Mouse (Mus musculus) hindbrain, embryonic 15.5 days (tissue): ENCODE data around the gene Prickle2. TPM values are rescaled to one million over a fixed set of nuclear protein-coding genes. Genes with fewer than 3 reads are reported as not detected.

Experiments used
- ATAC-seq: fragments of 200-750 bp; cut with Nextera tagmentation; 2 replicates; pipeline ENCODE4 v1.8.0; 2017; ENCODE audit warnings: low read depth, moderate number of reproducible peaks, moderate TSS enrichment; ENCODE audit not compliant: low FRiP score
- H3K27ac ChIP-seq: fragments of 300-500 bp; sonication (generic); replicated peaks from 2 replicates; pipeline ENCODE4 v1.5.1; 2015; ENCODE audit warnings: mild to moderate bottlenecking, inconsistent platforms
- H3K27me3 ChIP-seq: fragments of 300-500 bp; sonication (generic); 2 replicates; pipeline ENCODE4 v1.6.1; 2015; ENCODE audit warnings: control low read depth, inconsistent platforms
- H3K36me3 ChIP-seq: fragments of 300-500 bp; sonication (generic); 2 replicates; pipeline ENCODE4 v1.6.1; 2015; ENCODE audit warnings: control low read depth, inconsistent platforms
- H3K4me1 ChIP-seq: fragments of 300-500 bp; sonication (generic); replicated peaks from 2 replicates; pipeline ENCODE4 v1.6.1; 2015; ENCODE audit warnings: control low read depth, inconsistent platforms
- H3K4me2 ChIP-seq: fragments of 300-500 bp; sonication (generic); 2 replicates; pipeline ENCODE4 v1.6.1; 2015; ENCODE audit warnings: moderate library complexity, mild to moderate bottlenecking, inconsistent platforms
- H3K4me3 ChIP-seq: fragments of 300-500 bp; sonication (generic); 2 replicates; pipeline ENCODE4 v1.5.1; 2015; ENCODE audit warnings: mild to moderate bottlenecking, inconsistent platforms
- H3K9ac ChIP-seq: fragments of 300-500 bp; sonication (generic); 2 replicates; pipeline ENCODE4 v1.6.1; 2015; ENCODE audit warnings: inconsistent platforms
- H3K9me3 ChIP-seq: fragments of 300-500 bp; sonication (generic); 2 replicates; pipeline ENCODE4 v1.6.1; 2016; ENCODE audit warnings: control low read depth, inconsistent platforms
- WGBS: fragments of 180-500 bp; shearing (Covaris S2); methylation state at CpG from one replicate; pipeline ENCODE4 v1.1.7; 2015; 5-methylcytosine and 5-hydroxymethylcytosine counted together
- polyA plus RNA-seq: library from polyadenylated mRNA; unstranded; fragments of >200 nt; fragmentation: Nextera tagmentation; extraction: Ambion mirVana; gene quantifications from 2 replicates; pipeline ENCODE4 v1.2.1, GENCODE M21; 2015

The Prickle2 gene
- polyA plus RNA-seq, 1 experiment from 2014 or later, result 16.1 TPM

- Histone ChIP-seq H3K9ac (no peak overlapping the region), H3K4me3 (no peak overlapping the region), H3K4me1 (peaks cover 43% of the 10 kb centered on the region), H3K36me3 (no peaks in the 10 kb centered on the region), H3K4me2 (no peak overlapping the region), H3K9me3 (no peaks in the 10 kb centered on the region), H3K27me3 (no peaks in the 10 kb centered on the region), H3K27ac (peak overlapping the region; percentile 60)
- no peak for ATAC-seq
- WGBS, result 86% methylated on average over 3 of the region's 3 CpGs
These were observed 42.1 kb downstream of the Prickle2 start for GRCm38 (mm10) chr6:92663885-92664284.

- peak overlapping the region; percentile 27; the same call in 1 of the 2 replicates for H3K4me2 ChIP-seq
- 52% methylated on average over 4 of the region's 4 CpGs for WGBS
These were observed 42.5 kb downstream of the Prickle2 start for GRCm38 (mm10) chr6:92663433-92663832.

GRCm38 (mm10) chr6:92649063-92649462 is 56.9 kb downstream of the Prickle2 start:
- Histone ChIP-seq H3K4me2 (no peak overlapping the region), H3K4me3 (no peak overlapping the region), H3K27me3 (no peaks in the 10 kb centered on the region), H3K4me1 (no peaks in the 10 kb centered on the region), H3K27ac (no peak overlapping the region), H3K36me3 (no peaks in the 10 kb centered on the region), H3K9me3 (no peaks in the 10 kb centered on the region), H3K9ac (no peak overlapping the region)
- ATAC-seq, result no peak
- WGBS, result 56% methylated on average over 1 of the region's 1 CpGs

More at GRCm38 (mm10) chr6:92663433-92663832, 42.5 kb downstream of the Prickle2 start:
- H3K9me3 ChIP-seq, result no peaks in the 10 kb centered on the region
- 0 out of 2 replicates have a peak, but pooled peaks have one; percentile 5 for ATAC-seq
- H3K4me1 ChIP-seq, result peaks cover 39% of the 10 kb centered on the region
- H3K4me3 ChIP-seq, result no peak overlapping the region
- no peaks in the 10 kb centered on the region for H3K27me3 ChIP-seq
- peak overlapping the region; percentile 60; the same call in 1 of the 2 replicates for H3K27ac ChIP-seq
- H3K9ac ChIP-seq, result no peak overlapping the region
- no peaks in the 10 kb centered on the region for H3K36me3 ChIP-seq

DNA sequence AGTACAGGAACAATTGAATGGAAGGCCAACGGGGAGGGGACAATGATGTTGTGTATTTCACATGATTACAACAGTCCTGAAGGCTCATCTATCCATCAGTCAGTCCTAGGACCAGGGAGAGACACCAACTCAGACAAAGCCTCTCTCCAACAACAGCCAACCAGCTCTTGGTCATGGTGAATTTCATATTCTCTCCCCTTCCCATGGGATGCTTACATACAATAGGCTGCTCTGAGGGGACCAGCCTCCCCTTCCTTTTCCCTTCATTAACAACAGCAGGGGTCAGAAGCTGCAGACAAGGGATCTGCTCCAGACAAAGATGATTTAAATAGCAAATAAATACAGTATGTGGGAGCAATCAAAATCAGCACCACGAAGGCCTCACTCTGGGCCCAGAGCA is 57.4 kb downstream of the Prickle2 start:
- Histone ChIP-seq H3K27me3 (no peaks in the 10 kb centered on the region), H3K9ac (no peak overlapping the region), H3K4me1 (no peaks in the 10 kb centered on the region), H3K9me3 (no peaks in the 10 kb centered on the region), H3K4me3 (no peak overlapping the region), H3K36me3 (no peaks in the 10 kb centered on the region), H3K27ac (no peak overlapping the region), H3K4me2 (no peak overlapping the region)
- no peak for ATAC-seq
- 11% methylated on average over 2 of the region's 2 CpGs for WGBS

DNA sequence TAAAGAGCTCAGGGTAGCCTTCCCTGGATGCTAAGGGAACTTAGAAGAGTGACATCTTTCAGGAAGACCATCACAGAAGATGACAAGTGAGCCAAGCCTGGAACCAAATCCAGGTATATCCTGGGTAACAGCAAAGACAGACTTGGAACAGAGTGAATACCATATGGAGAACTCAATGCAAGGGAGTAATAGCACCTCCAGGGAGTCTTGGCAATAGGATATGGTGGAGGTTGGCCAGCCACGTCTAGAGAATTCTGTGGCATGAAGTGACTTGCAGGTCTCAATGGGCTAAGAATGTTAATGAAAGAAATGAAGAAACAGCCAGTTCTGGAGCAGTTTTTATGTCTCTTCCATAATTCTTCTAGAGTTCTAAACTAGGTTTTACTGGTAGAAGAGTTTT is 63.0 kb downstream of the Prickle2 start:
- H3K4me2 ChIP-seq, result no peak overlapping the region
- WGBS, result 69% methylated on average over 1 of the region's 1 CpGs
- H3K4me1 ChIP-seq, result no peaks in the 10 kb centered on the region
- H3K36me3 ChIP-seq, result no peaks in the 10 kb centered on the region
- H3K9me3 ChIP-seq, result no peaks in the 10 kb centered on the region
- no peak overlapping the region for H3K27ac ChIP-seq
- H3K4me3 ChIP-seq, result no peak overlapping the region
- no peak for ATAC-seq
- H3K9ac ChIP-seq, result no peak overlapping the region
- H3K27me3 ChIP-seq, result no peaks in the 10 kb centered on the region

DNA sequence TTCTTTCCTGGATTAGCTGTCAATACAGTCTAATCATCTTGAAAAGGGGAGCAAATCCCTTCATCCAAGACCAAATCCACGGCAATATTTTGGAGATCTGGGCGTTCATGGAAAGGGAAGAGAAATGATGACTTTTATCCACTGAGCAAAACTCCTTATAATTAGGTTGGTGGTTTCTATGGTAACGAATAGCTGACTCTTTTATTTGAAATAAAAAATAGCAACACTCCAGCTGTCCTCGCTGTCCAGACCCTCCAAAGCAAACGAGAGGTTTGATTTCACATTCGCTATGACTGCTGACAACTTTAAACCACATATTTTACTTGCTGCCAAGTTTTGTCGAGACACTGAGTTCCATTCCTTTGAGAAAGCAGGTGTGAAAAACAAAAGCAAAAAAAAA is 64.0 kb downstream of the Prickle2 start:
- ATAC-seq, result no peak
- Histone ChIP-seq H3K9ac (no peak overlapping the region), H3K36me3 (no peaks in the 10 kb centered on the region), H3K9me3 (no peaks in the 10 kb centered on the region), H3K27me3 (no peaks in the 10 kb centered on the region), H3K4me3 (no peak overlapping the region), H3K4me2 (no peak overlapping the region), H3K27ac (no peak overlapping the region), H3K4me1 (no peaks in the 10 kb centered on the region)
- 58% methylated on average over 7 of the region's 7 CpGs for WGBS

GRCm38 (mm10) chr6:92640896-92641295 is 65.1 kb downstream of the Prickle2 start:
- Histone ChIP-seq H3K4me1 (no peaks in the 10 kb centered on the region), H3K4me3 (no peak overlapping the region), H3K27me3 (no peaks in the 10 kb centered on the region), H3K4me2 (no peak overlapping the region), H3K36me3 (no peaks in the 10 kb centered on the region), H3K27ac (no peak overlapping the region), H3K9ac (no peak overlapping the region), H3K9me3 (no peaks in the 10 kb centered on the region)
- ATAC-seq, result no peak
- 95% methylated on average over 2 of the region's 2 CpGs for WGBS

- Histone ChIP-seq H3K27ac (no peak overlapping the region), H3K4me1 (no peaks in the 10 kb centered on the region), H3K36me3 (no peaks in the 10 kb centered on the region), H3K27me3 (no peaks in the 10 kb centered on the region), H3K4me3 (no peak overlapping the region), H3K4me2 (no peak overlapping the region), H3K9me3 (no peaks in the 10 kb centered on the region), H3K9ac (no peak overlapping the region)
- 85% methylated on average over 1 of the region's 1 CpGs for WGBS
- ATAC-seq, result no peak
These were observed 69.5 kb downstream of the Prickle2 start for GRCm38 (mm10) chr6:92636431-92636830.

DNA sequence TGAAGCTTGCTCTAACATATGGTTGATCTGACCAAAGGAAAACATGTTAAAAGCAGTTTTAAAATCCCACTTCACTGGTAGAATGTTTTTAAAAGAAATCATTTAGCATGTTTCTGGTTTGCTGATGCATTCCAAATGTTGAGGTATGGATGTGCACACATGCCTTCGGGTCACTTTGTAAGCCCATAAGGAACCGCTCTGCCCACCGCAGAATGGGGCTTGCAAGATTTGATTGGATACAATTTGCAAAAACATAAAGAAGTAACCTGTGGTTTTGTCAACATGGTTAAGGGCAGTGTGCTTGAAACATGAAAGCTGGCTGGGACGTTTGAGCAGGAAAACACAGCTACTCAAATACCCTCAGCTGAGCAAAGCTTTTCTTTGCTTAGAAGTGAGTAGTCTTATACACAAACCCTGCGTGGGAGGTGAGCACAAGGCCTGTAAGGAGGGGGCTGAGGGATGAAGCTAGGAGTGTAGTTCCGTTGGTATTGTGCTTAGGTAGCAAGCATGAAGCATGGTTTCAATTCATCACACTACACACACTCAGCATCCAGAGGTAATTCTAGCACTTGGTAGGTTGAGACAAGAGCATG is 71.0 kb downstream of the Prickle2 start:
- ATAC-seq, result no peak
- H3K4me3 ChIP-seq, result no peak overlapping the region
- no peak overlapping the region for H3K27ac ChIP-seq
- H3K4me2 ChIP-seq, result no peak overlapping the region
- H3K4me1 ChIP-seq, result no peaks in the 10 kb centered on the region
- H3K9me3 ChIP-seq, result no peaks in the 10 kb centered on the region
- WGBS, result 75% methylated on average over 6 of the region's 6 CpGs
- H3K36me3 ChIP-seq, result no peaks in the 10 kb centered on the region
- H3K27me3 ChIP-seq, result no peaks in the 10 kb centered on the region
- no peak overlapping the region for H3K9ac ChIP-seq

- Histone ChIP-seq H3K36me3 (no peaks in the 10 kb centered on the region), H3K9ac (no peak overlapping the region), H3K4me3 (no peak overlapping the region), H3K4me2 (no peak overlapping the region), H3K4me1 (peaks cover 9% of the 10 kb centered on the region), H3K9me3 (no peaks in the 10 kb centered on the region), H3K27me3 (no peaks in the 10 kb centered on the region), H3K27ac (no peak overlapping the region)
- 92% methylated on average over 2 of the region's 2 CpGs for WGBS
- ATAC-seq, result no peak
These were observed 75.0 kb downstream of the Prickle2 start for GRCm38 (mm10) chr6:92630991-92631390.

- Histone ChIP-seq H3K4me3 (no peak overlapping the region), H3K9ac (no peak overlapping the region), H3K4me1 (peaks cover 21% of the 10 kb centered on the region), H3K9me3 (no peaks in the 10 kb centered on the region), H3K4me2 (no peak overlapping the region), H3K36me3 (no peaks in the 10 kb centered on the region), H3K27ac (no peak overlapping the region), H3K27me3 (no peaks in the 10 kb centered on the region)
- ATAC-seq, result no peak
- 86% methylated on average over 3 of the region's 3 CpGs for WGBS
These were observed 78.2 kb downstream of the Prickle2 start for GRCm38 (mm10) chr6:92627711-92628110.

GRCm38 (mm10) chr6:92627048-92627617 is 78.8 kb downstream of the Prickle2 start:
- ATAC-seq, result no peak
- no peak overlapping the region for H3K4me2 ChIP-seq
- peak overlapping the region; percentile 62; the same call in 1 of the 2 replicates for H3K27ac ChIP-seq
- H3K9ac ChIP-seq, result no peak overlapping the region
- H3K4me3 ChIP-seq, result no peak overlapping the region
- H3K27me3 ChIP-seq, result no peaks in the 10 kb centered on the region
- no peaks in the 10 kb centered on the region for H3K36me3 ChIP-seq
- H3K9me3 ChIP-seq, result no peaks in the 10 kb centered on the region
- 43% methylated on average over 8 of the region's 8 CpGs for WGBS
- peaks cover 21% of the 10 kb centered on the region for H3K4me1 ChIP-seq
